Mouse (Mus musculus): ENCODE data around the gene Lrrc27.

The Lrrc27 gene

DNA sequence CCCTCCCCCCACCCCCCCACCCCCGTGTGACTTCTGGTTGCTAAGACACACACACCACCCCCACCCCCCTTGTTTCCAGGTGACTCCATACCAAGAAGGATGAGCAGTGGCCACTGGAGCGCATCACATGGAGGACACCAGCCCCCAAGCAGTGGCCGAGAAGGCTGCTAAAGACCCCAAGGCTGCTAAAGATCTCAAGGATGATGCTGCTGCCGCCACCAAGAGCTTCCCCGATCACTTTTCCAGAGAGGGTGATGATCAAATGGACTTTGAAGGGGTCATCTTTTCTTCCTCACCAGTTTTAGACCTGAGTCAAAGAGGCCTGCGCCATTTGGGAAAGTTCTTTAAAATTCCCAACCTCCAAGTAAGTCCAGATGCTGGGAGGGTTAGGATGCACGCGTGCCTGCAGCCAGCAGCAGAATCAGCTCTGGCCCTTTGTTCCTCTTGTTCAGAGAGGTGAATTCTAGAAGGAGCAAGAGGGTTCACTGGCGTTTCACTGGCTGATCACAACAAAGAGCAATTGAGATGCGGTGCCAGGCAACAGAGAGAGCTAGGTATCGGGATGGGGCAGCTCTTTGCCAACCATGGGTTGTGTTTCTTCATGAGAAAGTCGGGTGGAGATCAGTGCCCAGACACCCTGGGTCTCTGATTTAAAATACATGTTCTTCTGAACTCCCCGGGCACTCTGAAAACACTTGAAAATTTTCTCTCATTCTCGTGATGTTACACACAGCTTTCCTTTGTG, 2.0 kb downstream of the Lrrc27 start:
- DNase-seq = no peak

- no peak for DNase-seq
These were observed 2.7 kb downstream of the Lrrc27 start for GRCm38 (mm10) chr7:139215516-139215915.

DNA sequence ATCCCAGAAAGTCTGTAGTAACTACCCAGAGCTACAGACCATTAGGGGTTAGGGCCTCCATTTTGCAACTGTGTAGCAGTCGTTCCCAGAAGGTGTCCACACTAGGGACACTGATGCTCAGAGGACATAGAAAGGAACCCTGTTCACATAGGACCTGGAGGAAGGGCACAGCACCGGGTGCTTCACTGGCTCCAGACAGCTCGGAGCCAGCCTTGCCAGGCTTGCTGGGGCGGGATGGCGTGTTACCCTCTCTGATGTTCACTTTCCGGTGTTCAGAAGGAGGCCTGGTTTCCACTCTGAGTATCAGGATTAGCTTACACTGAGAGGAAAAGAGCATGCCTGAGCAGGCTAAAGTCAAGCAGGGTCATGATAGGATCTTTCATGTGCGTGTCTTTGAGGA, 3.2 kb downstream of the Lrrc27 start:
- DNase-seq = no peak

GRCm38 (mm10) chr7:139216464-139216863, 3.7 kb downstream of the Lrrc27 start:
- peak in 1 of 2 experiments; percentile 47 for DNase-seq

GRCm38 (mm10) chr7:139217046-139217445, 4.3 kb downstream of the Lrrc27 start:
- no peak for DNase-seq

DNA sequence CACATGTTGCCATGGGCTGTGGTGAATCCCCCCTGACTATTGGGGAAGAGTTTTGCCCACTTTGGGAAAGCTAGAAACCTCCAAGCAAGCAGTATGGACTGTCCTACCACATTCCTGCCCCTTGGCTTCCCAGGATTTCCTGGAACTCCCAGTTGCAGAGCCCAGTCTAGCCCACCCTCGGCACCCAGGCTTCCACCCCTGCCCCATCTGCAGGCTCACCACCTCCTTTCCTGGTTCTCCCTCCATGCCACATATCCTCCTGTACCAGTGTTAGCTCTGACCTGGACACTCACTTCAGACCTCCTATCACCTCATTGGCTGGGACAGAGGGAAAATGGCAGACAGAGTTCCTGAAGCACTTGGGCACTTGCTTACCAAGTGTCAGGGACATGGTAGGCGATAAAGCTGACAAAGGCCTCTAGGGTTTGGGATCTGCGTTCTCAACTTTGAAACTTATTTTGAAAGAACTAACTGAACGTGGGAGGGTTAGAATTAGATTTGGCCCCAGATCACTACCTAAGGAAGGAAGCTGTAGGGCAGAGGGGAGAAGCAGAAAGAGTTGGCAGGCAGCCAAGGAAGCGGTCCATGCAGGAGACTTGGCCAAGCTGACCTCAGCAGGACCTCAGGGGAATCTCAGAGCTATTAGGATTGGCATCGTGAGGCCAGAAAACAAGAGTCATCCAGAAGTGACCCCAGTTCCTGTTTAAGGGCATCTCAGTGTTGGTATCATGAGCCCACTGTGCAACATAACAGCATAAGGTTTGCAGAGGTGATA, 6.0 kb downstream of the Lrrc27 start:
- peak; percentile 60 to 61 for DNase-seq

DNA sequence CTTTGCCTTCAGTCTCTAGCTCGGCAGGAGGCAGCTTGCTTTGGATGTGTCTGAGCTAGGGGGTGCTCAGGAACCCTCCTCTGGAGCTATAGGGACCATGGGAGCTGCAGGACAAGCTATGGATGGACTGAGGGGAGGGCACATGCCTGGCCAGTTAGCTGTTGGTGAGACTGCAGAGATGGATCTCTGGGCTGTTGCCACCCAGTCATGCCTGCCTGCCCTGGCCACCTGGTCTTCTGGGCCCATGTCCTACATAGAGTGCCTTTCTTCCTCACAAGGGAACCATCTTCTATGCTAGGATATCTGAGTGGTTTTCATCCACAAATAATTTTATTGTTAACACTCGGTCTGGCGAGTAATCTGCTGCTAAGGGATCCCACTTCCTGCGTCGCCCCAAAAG, 6.7 kb downstream of the Lrrc27 start:
- peak in 1 of 2 experiments; percentile 14 for DNase-seq

- DNase-seq = peak; percentile 39 to 70
These were observed 7.5 kb downstream of the Lrrc27 start for GRCm38 (mm10) chr7:139220303-139220702.

- no peak for DNase-seq
These were observed 8.3 kb downstream of the Lrrc27 start for GRCm38 (mm10) chr7:139221072-139221471.

DNA sequence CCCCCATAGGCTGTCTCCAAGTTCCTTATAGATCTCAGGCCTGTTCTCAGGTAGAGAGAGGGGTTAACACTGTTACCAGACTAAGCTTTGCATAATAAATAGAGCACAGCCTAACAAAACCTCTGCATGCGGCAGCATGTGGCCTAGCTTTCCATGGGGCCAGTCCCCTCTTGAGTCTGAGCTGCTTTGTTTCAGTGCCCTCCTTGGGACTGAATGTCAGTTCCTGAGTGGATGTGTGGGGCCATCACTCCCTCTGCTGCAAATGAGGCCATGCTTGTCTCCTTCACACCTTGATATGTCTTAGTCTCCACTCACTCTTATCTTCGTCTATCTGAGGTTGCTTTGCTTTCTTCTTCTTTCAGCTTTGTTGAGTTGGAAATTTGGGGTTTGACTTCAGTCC, 9.1 kb downstream of the Lrrc27 start:
- DNase-seq = peak in 1 of 2 experiments; percentile 5

- no peak for DNase-seq
These were observed 9.6 kb downstream of the Lrrc27 start for GRCm38 (mm10) chr7:139222341-139222740.

DNA sequence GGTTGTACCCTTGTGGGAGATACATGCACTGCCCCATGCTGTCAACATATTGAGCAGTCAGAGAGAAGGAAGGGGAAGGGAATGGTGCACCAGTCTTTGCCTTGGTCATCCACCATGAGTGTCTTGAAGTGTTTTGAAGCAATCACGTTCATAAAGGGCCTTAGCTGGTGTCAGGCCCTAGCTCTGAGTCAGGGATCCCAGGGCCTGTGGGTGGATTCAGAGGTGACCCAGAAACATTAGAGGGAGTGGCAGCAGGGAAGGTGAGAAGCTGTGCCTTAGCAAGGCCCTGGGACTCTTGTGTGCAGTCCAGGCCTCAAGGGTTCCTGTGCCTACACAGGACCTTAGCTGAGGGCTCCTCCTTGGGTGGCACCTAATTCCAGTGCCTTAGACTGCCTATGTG, 11.3 kb downstream of the Lrrc27 start:
- peak in 1 of 2 experiments; percentile 11 for DNase-seq

DNA sequence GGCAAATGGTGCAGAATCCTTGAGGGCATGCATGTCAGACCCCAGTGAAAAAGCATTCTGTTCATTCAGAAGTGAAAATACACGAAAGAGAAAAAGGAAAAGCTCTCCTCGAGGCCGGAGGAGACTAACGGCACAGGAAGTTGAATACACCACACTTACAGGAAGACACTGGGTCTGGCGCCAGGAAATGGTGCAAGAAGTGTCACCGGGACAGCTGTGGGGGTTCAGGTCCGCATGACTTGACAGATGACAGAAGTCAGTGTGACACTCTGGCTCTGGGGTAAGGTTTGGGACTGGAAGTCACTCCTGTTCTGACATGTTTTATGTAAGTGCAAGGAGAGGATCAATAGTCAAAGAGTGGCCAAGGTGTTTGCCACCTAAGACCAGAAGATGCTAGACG, 11.9 kb downstream of the Lrrc27 start:
- DNase-seq = peak; percentile 73 to 79

- peak in 1 of 2 experiments; percentile 16 for DNase-seq
These were observed 13.6 kb downstream of the Lrrc27 start for GRCm38 (mm10) chr7:139226416-139226815.

DNA sequence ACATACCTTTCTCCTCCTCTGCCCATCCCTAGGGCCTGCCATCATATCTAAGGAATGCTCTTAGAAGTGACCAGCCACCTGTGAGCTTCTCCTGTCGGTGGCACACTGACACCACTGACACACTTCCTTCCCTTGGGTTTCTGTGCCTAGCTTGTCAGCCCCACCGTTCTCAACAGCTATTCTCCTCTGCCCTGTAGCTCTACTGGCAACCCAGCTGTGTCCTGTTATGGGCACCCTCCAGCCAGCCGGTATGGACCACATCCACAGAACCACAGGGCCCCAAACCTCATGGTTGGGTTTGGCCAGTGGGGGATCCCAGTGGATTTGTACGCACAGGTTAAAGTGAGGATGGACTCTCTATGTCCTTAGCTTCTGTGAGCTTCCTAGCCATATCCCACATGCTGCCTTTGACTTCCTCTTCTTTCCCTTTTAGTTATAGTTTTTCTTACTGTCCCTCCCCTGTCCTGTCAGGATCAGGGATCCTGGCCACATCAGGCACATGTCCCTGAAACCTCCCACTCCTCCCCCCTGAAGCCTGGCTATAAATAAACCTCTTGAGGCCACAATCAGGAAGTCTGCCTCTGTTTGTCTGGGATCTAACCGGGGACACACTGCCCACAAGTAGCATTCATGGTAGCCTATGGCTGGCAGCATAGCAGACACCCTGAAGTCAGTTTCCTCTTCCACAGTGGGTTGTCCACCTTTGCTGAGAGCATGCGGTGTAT, 15.8 kb downstream of the Lrrc27 start:
- peak in 1 of 2 experiments; percentile 36 for DNase-seq

DNA sequence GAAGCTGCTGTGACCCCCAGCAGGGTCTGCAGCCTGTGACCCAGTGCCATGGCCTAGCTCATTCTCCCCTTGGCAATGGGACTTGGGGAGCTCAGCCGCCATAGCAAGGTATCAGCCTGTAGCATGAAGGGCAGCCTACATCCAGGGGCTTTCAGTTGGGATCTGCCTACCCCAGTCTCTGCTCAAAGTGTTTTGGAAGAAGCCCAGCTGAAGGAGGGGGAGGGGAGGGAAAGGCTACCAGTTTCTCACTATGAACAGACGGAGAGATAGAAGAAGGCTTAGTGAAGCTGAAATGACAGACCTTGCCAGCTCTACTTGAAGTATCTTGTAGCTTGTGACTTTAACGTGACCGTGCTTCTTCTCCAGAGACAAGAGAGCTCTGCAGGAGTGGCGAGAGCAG, 17.0 kb downstream of the Lrrc27 start:
- DNase-seq = peak in 1 of 2 experiments; percentile 16

DNA sequence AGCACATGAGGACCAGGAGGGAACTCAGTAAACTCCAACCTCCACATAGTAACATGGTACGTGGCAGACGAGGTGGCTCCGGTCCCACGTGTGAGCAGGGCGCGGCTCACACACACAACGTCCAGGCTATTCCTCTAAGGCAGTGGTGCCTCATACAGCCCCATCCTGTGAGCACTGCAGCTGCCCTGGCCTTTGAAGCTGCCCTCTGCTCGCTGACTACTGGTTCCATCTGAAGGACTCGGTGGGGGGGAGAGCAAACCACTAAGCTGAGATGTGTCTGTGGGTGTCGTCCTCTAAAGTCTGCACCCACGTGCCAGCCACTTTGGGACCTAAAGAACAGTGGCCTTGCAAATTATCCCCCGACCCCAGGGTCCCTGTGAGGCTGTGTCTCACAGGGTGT, 17.5 kb downstream of the Lrrc27 start:
- DNase-seq = no peak

- peak; percentile 91 to 93 for DNase-seq
These were observed 20.9 kb downstream of the Lrrc27 start for GRCm38 (mm10) chr7:139233714-139234113.

GRCm38 (mm10) chr7:139234426-139235188, 21.8 kb downstream of the Lrrc27 start:
- peak; percentile 71 to 80 for DNase-seq

DNA sequence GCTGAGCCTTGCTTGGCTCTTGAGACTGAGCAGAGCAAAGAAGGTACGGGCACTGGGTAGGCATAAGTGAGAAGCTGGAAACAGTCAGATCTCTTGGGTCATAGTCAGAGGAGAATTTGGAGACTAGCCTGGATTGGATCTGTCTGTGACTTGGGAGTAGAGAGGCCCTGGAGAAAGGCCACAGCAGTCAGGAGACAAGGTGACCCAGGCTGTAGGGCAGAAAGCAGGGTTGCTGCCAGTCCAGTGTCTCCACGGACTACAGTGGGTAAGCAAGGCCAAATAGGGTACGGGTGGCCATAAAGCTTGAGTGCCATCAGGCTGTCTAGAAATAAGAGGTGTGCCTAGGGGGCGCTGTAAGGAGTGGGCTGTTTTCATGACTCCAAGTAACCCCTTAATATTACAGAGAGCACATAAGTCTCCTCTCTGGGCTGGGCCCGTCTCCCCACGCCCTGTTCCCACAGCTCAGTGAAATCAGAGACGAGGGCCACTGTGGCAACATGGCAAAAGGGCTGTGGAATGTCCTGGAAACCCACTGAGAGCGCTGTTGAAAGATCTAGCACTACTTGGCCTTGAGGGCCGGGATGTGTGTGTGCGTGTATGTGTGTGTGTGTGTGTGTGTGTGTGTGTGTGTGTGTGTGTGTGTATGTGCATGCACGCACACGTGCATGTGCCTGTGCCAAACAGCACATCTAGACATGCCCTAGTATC, 23.0 kb downstream of the Lrrc27 start:
- peak; percentile 30 to 55 for DNase-seq

DNA sequence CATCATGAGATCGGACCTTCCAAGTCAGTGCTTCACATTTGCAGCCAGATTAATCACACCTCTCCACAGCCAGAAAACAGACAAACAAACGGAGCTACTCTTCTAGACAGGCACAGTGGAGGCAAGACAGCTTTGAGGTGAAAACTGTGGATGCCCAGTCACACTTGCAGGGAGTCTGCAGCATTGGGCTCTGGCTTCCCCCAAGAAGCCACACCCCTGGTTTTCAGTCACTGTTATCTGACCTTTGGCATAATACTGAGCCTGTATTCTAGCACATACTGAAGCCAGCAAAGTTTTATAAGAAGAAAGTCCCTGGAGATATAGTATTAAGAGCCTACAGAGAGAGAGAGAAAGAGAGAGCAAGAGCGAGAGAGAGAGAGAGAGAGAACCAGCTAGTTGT, 26.6 kb downstream of the Lrrc27 start:
- no peak for DNase-seq

GRCm38 (mm10) chr7:139246086-139246485, 33.3 kb downstream of the Lrrc27 start:
- no peak for DNase-seq
